Mouse (Mus musculus) hindbrain, postnatal 0 days (tissue): ENCODE measurements around the gene Klhl31. TPM values are rescaled to one million over a fixed set of nuclear protein-coding genes. Genes with fewer than 3 reads are reported as not detected.

Source experiments
- ATAC-seq: fragments of 200-750 bp; cut with Nextera tagmentation; 2 replicates; pipeline ENCODE4 v1.8.0; 2017; ENCODE audit warnings: mild to moderate bottlenecking, moderate TSS enrichment, moderate library complexity
- DNase-seq: peaks from one replicate; pipeline ENCODE4 v3.0.0-alpha.2; 2015; ENCODE audit warnings: low spot score
- H3K27ac ChIP-seq: fragments of 300-500 bp; sonication (generic); 2 replicates; pipeline ENCODE4 v1.5.1; 2014; ENCODE audit warnings: mild to moderate bottlenecking
- H3K27me3 ChIP-seq: fragments of 300-500 bp; sonication (generic); 2 replicates; pipeline ENCODE4 v1.6.1; 2014; ENCODE audit warnings: low read length, mixed read lengths; ENCODE audit not compliant: insufficient read depth
- H3K36me3 ChIP-seq: fragments of 300-500 bp; sonication (generic); 2 replicates; pipeline ENCODE4 v1.6.1; 2014; ENCODE audit warnings: low read length, mixed read lengths; ENCODE audit not compliant: insufficient read depth
- H3K4me1 ChIP-seq: fragments of 300-500 bp; sonication (generic); 2 replicates; pipeline ENCODE4 v1.6.1; 2014; ENCODE audit warnings: antibody characterized with exemption, low read length, mixed read lengths; ENCODE audit not compliant: insufficient read depth
- H3K4me2 ChIP-seq: fragments of 300-500 bp; sonication (generic); 2 replicates; pipeline ENCODE4 v1.6.1; 2014; ENCODE audit warnings: low read depth, mild to moderate bottlenecking, low read length, moderate library complexity, mixed read lengths
- H3K4me3 ChIP-seq: fragments of 300-500 bp; sonication (generic); 2 replicates; pipeline ENCODE4 v1.5.1; 2014; ENCODE audit warnings: low read length
- H3K9ac ChIP-seq: fragments of 300-500 bp; sonication (generic); replicated peaks from 2 replicates; pipeline ENCODE4 v1.6.1; 2014; ENCODE audit warnings: mild to moderate bottlenecking, low read length, moderate library complexity, mixed read lengths
- H3K9me3 ChIP-seq: fragments of 300-500 bp; sonication (generic); 2 replicates; pipeline ENCODE4 v1.6.1; 2016; ENCODE audit warnings: low read length, mixed read lengths
- CTCF ChIP-seq: IDR thresholded peaks from 2 replicates; pipeline ENCODE4 v1.5.1; 2016; ENCODE audit warnings: antibody characterized with exemption, control low read depth, low read depth
- WGBS: fragments of 180-500 bp; shearing (Covaris S2); extraction: QIAGEN DNeasy Blood & Tissue Kit; methylation state at CpG from one replicate; pipeline ENCODE4 v1.1.7; 2014; 5-methylcytosine and 5-hydroxymethylcytosine counted together
- polyA plus RNA-seq: library from polyadenylated mRNA; unstranded; fragments of >200 nt; fragmentation: Nextera tagmentation; extraction: Ambion mirVana; gene quantifications from 2 replicates; pipeline ENCODE4 v1.2.1, GENCODE M21; 2015
- total RNA-seq: library from RNA; depleted of rRNA; stranded (reverse); fragments of >200 nt; gene quantifications from 2 replicates; pipeline ENCODE4 v1.2.3, GENCODE M21; 2014; rRNA removed

Gene Klhl31
- total and polyA plus RNA-seq, 2 experiments from 2014 or later = 0.05 to 0.20 TPM

GRCm38 (mm10) chr9:77708950-77709349, 72.7 kb downstream of the Klhl31 start:
- Histone ChIP-seq H3K4me3 (no peak overlapping the region), H3K27ac (no peak overlapping the region), H3K36me3 (no peaks in the 10 kb centered on the region), H3K9ac (no peak overlapping the region), H3K9me3 (no peaks in the 10 kb centered on the region), H3K4me2 (no peak overlapping the region), H3K27me3 (no peaks in the 10 kb centered on the region), H3K4me1 (no peaks in the 10 kb centered on the region)
- ATAC-seq (no peak), DNase-seq (no peak)
- no peak for TF ChIP-seq CTCF
- 64% methylated on average over 5 of the region's 5 CpGs for WGBS

Other genes starting within 250 kb of the Klhl31 start
- 19.8 and 49.7 TPM in 2 replicates for gene Lrrc1, start 91.6 kb upstream of the Klhl31 start, total RNA-seq
- gene Lrrc1, start 91.6 kb upstream of the Klhl31 start, polyA plus RNA-seq = 7.4 and 7.6 TPM in 2 replicates
- gene Gclc, start 118.0 kb downstream of the Klhl31 start, total RNA-seq = 21.7 and 24.9 TPM in 2 replicates
- gene Gclc, start 118.0 kb downstream of the Klhl31 start, polyA plus RNA-seq = 16.3 and 16.9 TPM in 2 replicates